Comparison of ENCODE assay signal across 35 mouse cellular contexts in genomic region chr11:110956665-110957064, GRCm38 (mm10). TPM values are rescaled to one million over a fixed set of nuclear protein-coding genes. Genes with fewer than 3 reads are reported as not detected.
DNase-seq lines count a peak whose midpoint lies in the region; ATAC-seq and TF ChIP-seq lines count a peak whose summit lies in the region.
"Had no signal": no experiment of that assay in that cellular context is flagged by ENCODE, and none has a peak within 500 bp of the region (broad histone marks: within the 10 kb centered on the region; RNA-seq: fewer than 3 reads in every experiment).

No protein-coding gene starts in this region.

- H3K4me2 ChIP-seq in midbrain, embryonic 11.5 days = no peak overlapping the region
- no peak overlapping the region for H3K4me2 ChIP-seq in midbrain, embryonic 16.5 days (ENCODE audit: low read length)
- no peak overlapping the region for H3K4me2 ChIP-seq in embryonic facial prominence, embryonic 11.5 days (ENCODE audit: low read depth, low read length)
- H3K4me2 ChIP-seq: forebrain, embryonic 15.5 days; hindbrain, embryonic 12.5 days; limb, embryonic 13.5 days; liver, embryonic 12.5 days; midbrain, embryonic 13.5 days had no signal

- H3K27me3 ChIP-seq in midbrain, embryonic 11.5 days (ENCODE audit: control insufficient read depth, insufficient read depth, low read length) = no peaks in the 10 kb centered on the region
- H3K27me3 ChIP-seq in midbrain, embryonic 16.5 days (ENCODE audit: control insufficient read depth, insufficient read depth, low read depth, low read length) = no peaks in the 10 kb centered on the region
- no peaks in the 10 kb centered on the region for H3K27me3 ChIP-seq in embryonic facial prominence, embryonic 11.5 days (ENCODE audit: control insufficient read depth, insufficient read depth, low read length)
- no peaks in the 10 kb centered on the region for H3K27me3 ChIP-seq in limb, embryonic 10.5 days (ENCODE audit: low read depth, poor library complexity, severe bottlenecking)
- no peaks in the 10 kb centered on the region for H3K27me3 ChIP-seq in cerebellum, adult 2 months (ENCODE audit: control insufficient read depth, insufficient read depth, low read length)
- H3K27me3 ChIP-seq: forebrain, embryonic 15.5 days; hindbrain, embryonic 12.5 days; limb, embryonic 13.5 days; liver, embryonic 12.5 days; midbrain, embryonic 13.5 days had no signal

- H3K4me3 ChIP-seq in midbrain, embryonic 11.5 days (ENCODE audit: low read depth, low read length) = no peak overlapping the region
- no peak overlapping the region for H3K4me3 ChIP-seq in midbrain, embryonic 16.5 days (ENCODE audit: low read depth, low read length)
- no peak overlapping the region for H3K4me3 ChIP-seq in embryonic facial prominence, embryonic 11.5 days (ENCODE audit: low read depth, low read length)
- no peak overlapping the region for H3K4me3 ChIP-seq in limb, embryonic 10.5 days
- H3K4me3 ChIP-seq in cerebellum, adult 2 months (replicated peaks; ENCODE audit: insufficient read depth, low read depth, low read length) = no peak overlapping the region
- H3K4me3 ChIP-seq: forebrain, embryonic 15.5 days; heart, embryonic 10.5 days; hindbrain, embryonic 12.5 days; limb, embryonic 13.5 days; liver, embryonic 12.5 days; midbrain, embryonic 13.5 days had no signal

- H3K27ac ChIP-seq in midbrain, embryonic 11.5 days (ENCODE audit: low read depth, low read length) = no peak overlapping the region
- no peak overlapping the region for H3K27ac ChIP-seq in midbrain, embryonic 16.5 days (ENCODE audit: low read length)
- H3K27ac ChIP-seq in embryonic facial prominence, embryonic 11.5 days (replicated peaks; ENCODE audit: low read depth, low read length) = no peak overlapping the region; the same call in 1 of the 2 replicates
- peak overlapping the region; percentile 71; the same call in 1 of the 2 replicates for H3K27ac ChIP-seq in limb, embryonic 10.5 days
- no peak overlapping the region for H3K27ac ChIP-seq in cerebellum, adult 2 months (ENCODE audit: insufficient read depth, low read length)
- H3K27ac ChIP-seq: forebrain, embryonic 15.5 days; heart, embryonic 10.5 days; hindbrain, embryonic 12.5 days; hindbrain, postnatal 0 days; limb, embryonic 13.5 days; liver, embryonic 12.5 days; midbrain, embryonic 13.5 days had no signal

- TF ChIP-seq CTCF in cerebellum, adult 2 months (IDR thresholded peaks at IDR 0.05; ENCODE audit: borderline replicate concordance, insufficient read depth, low read depth, low read length) = no peak

- ATAC-seq in midbrain, embryonic 11.5 days (ENCODE audit: low FRiP score) = no peak
- no peak for ATAC-seq in midbrain, embryonic 16.5 days
- no peak for ATAC-seq in embryonic facial prominence, embryonic 11.5 days (replicated peaks; ENCODE audit: insufficient number of reproducible peaks, low FRiP score, low TSS enrichment, low read depth)
- ATAC-seq in erythroblast, adult 5-6 weeks (replicated peaks; ENCODE audit: low FRiP score, poor library complexity, severe bottlenecking) = no peak
- ATAC-seq: CD4-positive, CD25-positive, alpha-beta regulatory T cell, adult 4 months; forebrain, embryonic 15.5 days; hindbrain, postnatal 0 days; intestine, embryonic 16.5 days; liver, embryonic 12.5 days; midbrain, embryonic 13.5 days had no signal

- H3K9me3 ChIP-seq in midbrain, embryonic 11.5 days (ENCODE audit: control insufficient read depth, low read length) = no peaks in the 10 kb centered on the region; the same call in 1 of the 2 replicates
- H3K9me3 ChIP-seq in midbrain, embryonic 16.5 days (replicated peaks; ENCODE audit: control insufficient read depth, low read length, poor library complexity, severe bottlenecking) = no peaks in the 10 kb centered on the region
- no peaks in the 10 kb centered on the region for H3K9me3 ChIP-seq in embryonic facial prominence, embryonic 11.5 days (replicated peaks; ENCODE audit: control insufficient read depth, low read length)
- no peaks in the 10 kb centered on the region; the same call in 1 of the 2 replicates for H3K9me3 ChIP-seq in limb, embryonic 10.5 days (replicated peaks)
- H3K9me3 ChIP-seq: forebrain, embryonic 15.5 days; heart, embryonic 10.5 days; hindbrain, embryonic 12.5 days; limb, embryonic 13.5 days; liver, embryonic 12.5 days; midbrain, embryonic 13.5 days had no signal

- DNase-seq in midbrain, embryonic 11.5 days (ENCODE audit: low spot score, missing footprints) = peak; percentile 86
- peak; percentile 60 for DNase-seq in embryonic facial prominence, embryonic 11.5 days (ENCODE audit: low spot score)
- DNase-seq in limb, embryonic 10.5 days (ENCODE audit: low spot score) = no peak
- no peak for DNase-seq in cerebellum, adult 2 months
- DNase-seq in heart, adult 8-10 months (ENCODE audit: low spot score) = no peak
- DNase-seq: adrenal gland, postnatal 14 days; cerebellum, adult 11 months; cerebellum, postnatal 10 days; gastrocnemius, postnatal 10 days; heart, postnatal 36 days; kidney, adult 9 months; kidney, postnatal 10 days; layer of hippocampus, adult 9-11 months; lung, adult 18-20 months; retina, postnatal 1 day; right cerebral cortex, postnatal 14 days; thymus, postnatal 14 days had no signal

- H3K36me3 ChIP-seq in midbrain, embryonic 11.5 days (ENCODE audit: control insufficient read depth, insufficient read depth, low read length) = no peaks in the 10 kb centered on the region
- no peaks in the 10 kb centered on the region for H3K36me3 ChIP-seq in midbrain, embryonic 16.5 days (ENCODE audit: control insufficient read depth, insufficient read depth, low read length)
- no peaks in the 10 kb centered on the region for H3K36me3 ChIP-seq in embryonic facial prominence, embryonic 11.5 days (replicated peaks; ENCODE audit: control insufficient read depth, insufficient read depth, low read depth, low read length)
- 0 out of 2 replicates have a peak, but pooled peaks cover 2% of the 10 kb centered on the region for H3K36me3 ChIP-seq in limb, embryonic 10.5 days
- H3K36me3 ChIP-seq: forebrain, embryonic 15.5 days; heart, embryonic 10.5 days; hindbrain, embryonic 12.5 days; limb, embryonic 13.5 days; liver, embryonic 12.5 days; midbrain, embryonic 13.5 days had no signal

- H3K9ac ChIP-seq in midbrain, embryonic 11.5 days (ENCODE audit: low read length) = no peak overlapping the region
- no peak overlapping the region for H3K9ac ChIP-seq in midbrain, embryonic 16.5 days (ENCODE audit: low read depth, low read length)
- H3K9ac ChIP-seq in embryonic facial prominence, embryonic 11.5 days (replicated peaks; ENCODE audit: low read length) = no peak overlapping the region
- H3K9ac ChIP-seq: forebrain, embryonic 15.5 days; hindbrain, embryonic 12.5 days; limb, embryonic 13.5 days; liver, embryonic 12.5 days; midbrain, embryonic 13.5 days had no signal

- 42% methylated on average over 7 of the region's 7 CpGs for WGBS in midbrain, embryonic 11.5 days
- whole genome bisulfite sequencing in midbrain, embryonic 16.5 days = 50% methylated on average over 7 of the region's 7 CpGs
- 17% methylated on average over 7 of the region's 7 CpGs for WGBS in embryonic facial prominence, embryonic 11.5 days
- 10% methylated on average over 7 of the region's 7 CpGs for WGBS in limb, embryonic 10.5 days
- WGBS in cerebellum, adult 2 months = 76% methylated on average over 7 of the region's 7 CpGs

- no peak for TF ChIP-seq POLR2A in cerebellum, adult 2 months (IDR thresholded peaks at IDR 0.05; ENCODE audit: borderline replicate concordance, insufficient read depth, low read length)

- H3K4me1 ChIP-seq in midbrain, embryonic 11.5 days (ENCODE audit: control insufficient read depth, insufficient read depth, low read length) = peaks cover 7% of the 10 kb centered on the region
- no peaks in the 10 kb centered on the region for H3K4me1 ChIP-seq in midbrain, embryonic 16.5 days (ENCODE audit: control insufficient read depth, insufficient read depth, low read length)
- H3K4me1 ChIP-seq in embryonic facial prominence, embryonic 11.5 days (ENCODE audit: control insufficient read depth, insufficient read depth, low read length) = no peaks in the 10 kb centered on the region
- peaks cover 40% of the 10 kb centered on the region for H3K4me1 ChIP-seq in limb, embryonic 10.5 days
- no peaks in the 10 kb centered on the region for H3K4me1 ChIP-seq in cerebellum, adult 2 months (ENCODE audit: control insufficient read depth, insufficient read depth, low read length)
- H3K4me1 ChIP-seq: forebrain, embryonic 15.5 days; heart, embryonic 10.5 days; liver, embryonic 12.5 days had no signal

RNA-seq across cellular contexts. Expression of gene Kcnj16, which starts 11.2 kb away (rescaled TPM):
- 0.04 TPM in 1 of 2 replicates, not detected in the other for polyA plus RNA-seq in midbrain, embryonic 11.5 days (2014; fragmentation: Nextera tagmentation; extraction: Ambion mirVana)
- 1.4 and 1.8 TPM in 2 replicates for polyA plus RNA-seq in midbrain, embryonic 16.5 days (2015; fragmentation: Nextera tagmentation; extraction: Ambion mirVana)
- polyA plus RNA-seq in embryonic facial prominence, embryonic 11.5 days (2014; fragmentation: Nextera tagmentation; extraction: Ambion mirVana) = 0.25 and 0.42 TPM in 2 replicates
- polyA plus RNA-seq in limb, embryonic 10.5 days (2016; fragmentation: Nextera tagmentation; extraction: Ambion mirVana) = not detected in 2 replicates
- total RNA-seq in erythroblast, adult 5-6 weeks (2015; ENCODE audit: low replicate concordance) = not detected in 2 replicates
- total RNA-seq in erythroblast, adult 5-6 weeks (2017; ENCODE audit: low replicate concordance) = 0.14 and 0.43 TPM in 2 replicates
- 16.9 and 20.0 TPM in 2 replicates for polyA plus RNA-seq in cerebellum, adult 2 months (2012; rRNA removed)
- under 1 TPM in 1 of 4 experiments, not detected in 3; 0.06 TPM for total RNA-seq in heart, adult 8-10 months (2022)
- total RNA-seq: common myeloid progenitor, adult 5-6 weeks; granulocyte monocyte progenitor cell, adult 5-6 weeks; megakaryocyte, adult 5-6 weeks; monocyte, adult 5-6 weeks had no signal
- polyA plus RNA-seq: heart, embryonic 16.5 days; limb, embryonic 13.5 days; liver, embryonic 12.5 days; stomach, embryonic 14.5 days; testis, adult 2 months had no signal

Comparison
In these comparisons a context has a peak if more than half of its experiments do, and no peak if none do; other contexts are left out.
1. DNase-seq: peak in midbrain, embryonic 11.5 days (single experiment) and embryonic facial prominence, embryonic 11.5 days (single experiment); none in limb, embryonic 10.5 days (single experiment), cerebellum, adult 2 months (0 of 2) and heart, adult 8-10 months (single experiment).